Mouse (Mus musculus): ENCODE measurements around the gene Oxsr1.
A peak's percentile ranks its signal among the peaks of the same experiment; 100 is the strongest.
"Not testable (repeated sequence)": the region's sequence is repeated elsewhere in the genome, so short reads cannot be mapped to it uniquely, and the experiment has no call there.

Gene Oxsr1

GRCm38 (mm10) chr9:119268588-119269145 is 53.6 kb downstream of the Oxsr1 start:
- DNase-seq, result no peak

- DNase-seq, result no peak
These were observed 54.1 kb downstream of the Oxsr1 start for GRCm38 (mm10) chr9:119268120-119268519.

- not testable (repeated sequence) for DNase-seq
These were observed 56.2 kb downstream of the Oxsr1 start for GRCm38 (mm10) chr9:119266121-119266395.

GRCm38 (mm10) chr9:119265373-119266120 is 56.7 kb downstream of the Oxsr1 start:
- not testable (repeated sequence) for DNase-seq

GRCm38 (mm10) chr9:119263067-119263466 is 59.2 kb downstream of the Oxsr1 start:
- no peak for DNase-seq

- DNase-seq, result no peak
These were observed 61.4 kb downstream of the Oxsr1 start for GRCm38 (mm10) chr9:119260825-119261224.

GRCm38 (mm10) chr9:119258785-119259184 is 63.4 kb downstream of the Oxsr1 start:
- no peak for DNase-seq

GRCm38 (mm10) chr9:119258128-119258527 is 64.1 kb downstream of the Oxsr1 start:
- no peak for DNase-seq

GRCm38 (mm10) chr9:119256161-119256560 is 66.1 kb downstream of the Oxsr1 start:
- no peak for DNase-seq

GRCm38 (mm10) chr9:119255096-119255495 is 67.1 kb downstream of the Oxsr1 start:
- DNase-seq, result no peak

GRCm38 (mm10) chr9:119254187-119254586 is 68.0 kb downstream of the Oxsr1 start:
- peak; percentile 38 for DNase-seq

- DNase-seq, result no peak
These were observed 74.2 kb downstream of the Oxsr1 start for GRCm38 (mm10) chr9:119247996-119248395.

- DNase-seq, result peak; percentile 93
These were observed 75.4 kb downstream of the Oxsr1 start for GRCm38 (mm10) chr9:119246826-119247225.

- DNase-seq, result peak; percentile 77
These were observed 78.2 kb downstream of the Oxsr1 start for GRCm38 (mm10) chr9:119243981-119244380.

- no peak for DNase-seq
These were observed 80.9 kb downstream of the Oxsr1 start for GRCm38 (mm10) chr9:119241169-119241865.

GRCm38 (mm10) chr9:119240286-119240997 is 81.8 kb downstream of the Oxsr1 start:
- DNase-seq, result no peak

- DNase-seq, result peak; percentile 87
These were observed 83.0 kb downstream of the Oxsr1 start for GRCm38 (mm10) chr9:119239274-119239673.

GRCm38 (mm10) chr9:119238796-119239195 is 83.4 kb downstream of the Oxsr1 start:
- DNase-seq, result peak; percentile 56

- DNase-seq, result no peak
These were observed 90.7 kb downstream of the Oxsr1 start for GRCm38 (mm10) chr9:119231552-119231951.

- no peak for DNase-seq
These were observed 91.4 kb downstream of the Oxsr1 start for GRCm38 (mm10) chr9:119230829-119231228.

- DNase-seq, result no peak
These were observed 102.0 kb downstream of the Oxsr1 start for GRCm38 (mm10) chr9:119220249-119220648.

- no peak for DNase-seq
These were observed 102.6 kb downstream of the Oxsr1 start for GRCm38 (mm10) chr9:119219667-119220066.

GRCm38 (mm10) chr9:119215341-119215740 is 106.9 kb downstream of the Oxsr1 start:
- peak; percentile 90 for DNase-seq

GRCm38 (mm10) chr9:119214601-119215000 is 107.6 kb downstream of the Oxsr1 start:
- peak; percentile 79 for DNase-seq

All from kidney, adult 9 months (tissue).